Mouse (Mus musculus): Measurements from ENCODE around the gene Dgkk.
"Not testable (repeated sequence)": the region's sequence is repeated elsewhere in the genome, so short reads cannot be mapped to it uniquely, and the experiment has no call there.

Gene Dgkk

GRCm38 (mm10) chrX:6779006-6779405 lies at the start of gene Dgkk:
Dgkk (plus strand) TSS chrX:6779306.
- not testable (repeated sequence) for DNase-seq (ENCODE audit: low spot score in 2 of 2)

GRCm38 (mm10) chrX:6733998-6734397 lies 45.1 kb upstream of the Dgkk start:
- DNase-seq (ENCODE audit: low spot score in 2 of 2), result no peak

- DNase-seq (ENCODE audit: low spot score in 2 of 2), result no peak
Measured at GRCm38 (mm10) chrX:6750714-6751113, 28.4 kb upstream of the Dgkk start.

GRCm38 (mm10) chrX:6751549-6752047 lies 27.5 kb upstream of the Dgkk start:
- no peak for DNase-seq (ENCODE audit: low spot score in 2 of 2)

- no peak for DNase-seq (ENCODE audit: low spot score in 2 of 2)
Measured at GRCm38 (mm10) chrX:6777489-6778249, 1.4 kb upstream of the Dgkk start.

GRCm38 (mm10) chrX:6778250-6778637 lies 862 bp upstream of the Dgkk start:
- no peak for DNase-seq (ENCODE audit: low spot score in 2 of 2)

GRCm38 (mm10) chrX:6779969-6780539 lies 948 bp downstream of the Dgkk start:
- DNase-seq (ENCODE audit: low spot score in 2 of 2), result no peak

GRCm38 (mm10) chrX:6832553-6832952 lies 53.4 kb downstream of the Dgkk start:
- no peak for DNase-seq (ENCODE audit: low spot score in 2 of 2)

- DNase-seq (ENCODE audit: low spot score in 2 of 2), result no peak
Measured at GRCm38 (mm10) chrX:6853466-6853865, 74.4 kb downstream of the Dgkk start.

GRCm38 (mm10) chrX:6854136-6854535 lies 75.0 kb downstream of the Dgkk start:
- DNase-seq (ENCODE audit: low spot score in 2 of 2), result no peak

GRCm38 (mm10) chrX:6893933-6894332 lies 114.8 kb downstream of the Dgkk start:
- no peak for DNase-seq (ENCODE audit: low spot score in 2 of 2)

GRCm38 (mm10) chrX:6911047-6911446 lies 131.9 kb downstream of the Dgkk start:
- DNase-seq (ENCODE audit: low spot score in 2 of 2), result no peak

GRCm38 (mm10) chrX:6922165-6922564 lies 143.1 kb downstream of the Dgkk start:
- DNase-seq (ENCODE audit: low spot score in 2 of 2), result no peak

GRCm38 (mm10) chrX:6926224-6926623 lies 147.1 kb downstream of the Dgkk start:
- no peak for DNase-seq (ENCODE audit: low spot score in 2 of 2)

GRCm38 (mm10) chrX:6968598-6968997 lies 189.5 kb downstream of the Dgkk start:
- DNase-seq (ENCODE audit: low spot score in 2 of 2), result no peak

GRCm38 (mm10) chrX:6971956-6972355 lies 192.8 kb downstream of the Dgkk start:
- no peak for DNase-seq (ENCODE audit: low spot score in 2 of 2)

- not testable (repeated sequence) for DNase-seq (ENCODE audit: low spot score in 2 of 2)
Measured at GRCm38 (mm10) chrX:6983916-6984315, 204.8 kb downstream of the Dgkk start.
